Mouse (Mus musculus): Measurements from ENCODE around the gene Ifnk.
A peak's percentile ranks its signal among the peaks of the same experiment; 100 is the strongest.

The Ifnk gene

GRCm38 (mm10) chr4:35187617-35188326 lies 35.9 kb downstream of the Ifnk start:
- no peak for DNase-seq (ENCODE audit: low read depth, low spot score)

DNA sequence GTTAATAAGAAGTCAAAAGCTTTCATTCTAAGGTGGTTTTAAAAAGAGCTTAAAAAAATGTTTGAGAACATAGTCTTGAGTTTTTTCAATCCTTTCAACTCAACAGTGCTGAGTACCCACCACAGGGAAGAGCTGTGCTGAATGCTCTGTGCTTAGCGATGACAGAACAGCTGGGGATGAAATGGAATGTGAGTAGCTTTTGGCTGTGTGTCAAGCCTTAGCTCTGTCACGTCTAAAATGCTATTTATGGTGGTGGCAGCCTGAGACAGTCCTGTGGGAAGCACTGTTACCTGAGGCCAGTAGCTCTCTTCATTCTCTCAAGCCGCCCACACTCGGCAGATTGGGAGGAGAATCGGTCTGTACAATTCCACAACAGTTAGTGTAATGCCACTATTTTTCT lies 37.9 kb downstream of the Ifnk start:
- no peak for DNase-seq (ENCODE audit: low read depth, low spot score)

GRCm38 (mm10) chr4:35192725-35193124 lies 40.9 kb downstream of the Ifnk start:
- DNase-seq (ENCODE audit: low read depth, low spot score) = peak; percentile 81

GRCm38 (mm10) chr4:35201700-35202099 lies 49.8 kb downstream of the Ifnk start:
- DNase-seq (ENCODE audit: low read depth, low spot score) = no peak
